Mouse (Mus musculus) embryonic fibroblast, embryonic 13.5 days (primary cell): ENCODE results near the gene Npr1.

Experiments
- CTCF ChIP-seq: IDR thresholded peaks from 2 replicates; pipeline ENCODE4 v1.5.1; 2011; ENCODE audit warnings: mild to moderate bottlenecking, control low read depth, low read length, moderate library complexity, borderline replicate concordance; ENCODE audit not compliant: insufficient read depth
- POLR2A ChIP-seq: IDR thresholded peaks from 2 replicates; pipeline ENCODE4 v1.6.1; 2011; ENCODE audit warnings: low read depth, mild to moderate bottlenecking, control low read depth, low read length, moderate library complexity

DNA sequence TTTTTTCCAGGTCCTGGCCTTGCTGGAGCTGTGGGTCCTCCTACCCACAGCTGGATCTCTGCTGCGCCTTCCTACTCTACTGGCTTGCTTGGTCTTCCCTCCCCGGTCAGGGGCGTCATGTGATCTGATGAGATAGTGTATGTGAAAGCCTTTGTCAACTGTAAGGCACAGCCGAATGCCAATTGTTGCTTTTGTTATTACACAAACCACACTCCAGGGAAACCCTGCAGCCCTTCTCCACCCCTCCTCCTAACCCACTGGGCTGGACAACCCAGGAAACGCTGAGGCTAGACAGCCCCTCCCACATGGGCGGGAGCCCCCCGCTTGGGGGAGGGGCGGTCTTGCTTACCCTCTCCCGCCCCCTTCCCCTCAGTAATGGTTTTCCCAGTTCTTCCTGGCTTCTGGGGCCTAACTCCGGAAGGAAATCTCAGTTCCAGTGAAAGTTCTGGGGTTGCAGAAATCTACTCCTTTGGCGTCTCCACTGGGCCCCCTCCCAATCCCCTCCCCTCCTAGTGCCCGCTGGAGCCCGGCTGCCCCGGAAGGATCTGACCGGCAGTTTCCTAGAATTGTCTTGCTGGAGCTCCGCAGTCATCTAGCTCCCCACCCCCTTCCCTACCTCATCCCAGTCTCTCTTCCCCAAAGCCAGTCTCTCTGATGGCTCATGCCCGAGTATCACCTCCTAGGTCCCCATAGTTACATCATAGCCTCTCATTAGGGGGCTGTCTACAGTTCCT is 19.1 kb downstream of the Npr1 start:
- TF ChIP-seq CTCF, result no peak
- TF ChIP-seq POLR2A, result peak; percentile 81
